Mouse (Mus musculus) intestine, embryonic 15.5 days (tissue): ENCODE measurements at regions not wholly inside any gene's neighbourhood (a gene's known extent, or its start where the extent isn't known, plus 50 kb on each side); places are given as distances from the start of the nearest gene placed in this dataset.
A peak's percentile ranks its signal among the peaks of the same experiment; 100 is the strongest.

Experiments used
- ATAC-seq: fragments of 200-750 bp; cut with Nextera tagmentation; 2 replicates; pipeline ENCODE4 v1.8.0; 2017; ENCODE audit warnings: moderate TSS enrichment, moderate library complexity
- H3K27ac ChIP-seq: fragments of 300-500 bp; sonication (generic); 2 replicates; pipeline ENCODE4 v1.5.1; 2015; ENCODE audit warnings: mild to moderate bottlenecking, inconsistent platforms
- H3K27me3 ChIP-seq: fragments of 300-500 bp; sonication (generic); replicated peaks from 2 replicates; pipeline ENCODE4 v1.6.1; 2015; ENCODE audit warnings: inconsistent platforms
- H3K36me3 ChIP-seq: fragments of 300-500 bp; sonication (generic); 2 replicates; pipeline ENCODE4 v1.6.1; 2015; ENCODE audit warnings: inconsistent platforms
- H3K4me1 ChIP-seq: fragments of 300-500 bp; sonication (generic); replicated peaks from 2 replicates; pipeline ENCODE4 v1.6.1; 2015; ENCODE audit warnings: inconsistent platforms
- H3K4me2 ChIP-seq: fragments of 300-500 bp; sonication (generic); replicated peaks from 2 replicates; pipeline ENCODE4 v1.6.1; 2015; ENCODE audit warnings: mild to moderate bottlenecking, inconsistent platforms
- H3K4me3 ChIP-seq: fragments of 300-500 bp; sonication (generic); replicated peaks from 2 replicates; pipeline ENCODE4 v1.5.1; 2015; ENCODE audit warnings: inconsistent platforms
- H3K9ac ChIP-seq: fragments of 300-500 bp; sonication (generic); 2 replicates; pipeline ENCODE4 v1.6.1; 2015; ENCODE audit warnings: inconsistent platforms
- H3K9me3 ChIP-seq: fragments of 300-500 bp; sonication (generic); 2 replicates; pipeline ENCODE4 v1.6.1; 2016; ENCODE audit warnings: inconsistent platforms
- WGBS: fragments of 180-500 bp; shearing (Covaris S2); methylation state at CpG from one replicate; pipeline ENCODE4 v1.1.7; 2015; 5-methylcytosine and 5-hydroxymethylcytosine counted together

- H3K36me3 ChIP-seq: no peaks in the 10 kb centered on the region
- no peak for ATAC-seq
- no peak overlapping the region for H3K4me3 ChIP-seq
- H3K4me1 ChIP-seq: no peaks in the 10 kb centered on the region
- no peaks in the 10 kb centered on the region for H3K9me3 ChIP-seq
- no peaks in the 10 kb centered on the region for H3K27me3 ChIP-seq
- WGBS: 75% methylated on average over 13 of the region's 13 CpGs
- no peak overlapping the region for H3K27ac ChIP-seq
- no peak overlapping the region for H3K9ac ChIP-seq
- no peak overlapping the region for H3K4me2 ChIP-seq
Measured at GRCm38 (mm10) chr16:87128230-87128629, 225.8 kb upstream of the N6amt1 start.

- no peak overlapping the region for H3K27ac ChIP-seq
- 61% methylated on average over 7 of the region's 7 CpGs for WGBS
- H3K9ac ChIP-seq: no peak overlapping the region
- no peak overlapping the region for H3K4me2 ChIP-seq
- no peaks in the 10 kb centered on the region for H3K27me3 ChIP-seq
- ATAC-seq: no peak
- H3K4me3 ChIP-seq: no peak overlapping the region
- no peaks in the 10 kb centered on the region for H3K4me1 ChIP-seq
- H3K36me3 ChIP-seq: no peaks in the 10 kb centered on the region
- no peaks in the 10 kb centered on the region for H3K9me3 ChIP-seq
Measured at GRCm38 (mm10) chr16:87124519-87124918, 229.5 kb upstream of the N6amt1 start.

DNA sequence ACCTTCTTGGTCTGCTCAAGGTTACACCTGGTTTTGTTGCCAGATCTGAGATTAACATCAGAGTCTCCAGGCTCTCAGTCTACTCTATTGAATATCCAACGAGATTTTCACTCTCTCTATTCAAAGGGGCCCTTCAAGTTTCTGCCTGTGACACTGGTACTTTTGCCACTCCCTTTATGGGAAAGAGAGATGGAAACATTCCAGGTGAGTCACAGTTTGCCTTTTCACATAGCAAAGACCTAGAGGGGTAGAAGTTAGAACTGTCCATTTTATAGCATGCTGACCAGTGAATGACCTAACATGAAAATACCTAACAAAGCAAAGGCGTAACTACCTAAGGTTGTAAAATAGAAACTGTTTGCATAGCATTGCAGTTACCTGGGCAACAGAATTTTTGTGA lies 250.4 kb upstream of the N6amt1 start:
- Histone ChIP-seq H3K9ac (no peak overlapping the region), H3K27ac (no peak overlapping the region), H3K4me3 (no peak overlapping the region), H3K4me1 (no peaks in the 10 kb centered on the region), H3K36me3 (no peaks in the 10 kb centered on the region), H3K9me3 (no peaks in the 10 kb centered on the region), H3K4me2 (no peak overlapping the region), H3K27me3 (no peaks in the 10 kb centered on the region)
- 56% methylated on average over 2 of the region's 2 CpGs for WGBS
- peak; percentile 23; the same call in 1 of the 2 replicates for ATAC-seq

DNA sequence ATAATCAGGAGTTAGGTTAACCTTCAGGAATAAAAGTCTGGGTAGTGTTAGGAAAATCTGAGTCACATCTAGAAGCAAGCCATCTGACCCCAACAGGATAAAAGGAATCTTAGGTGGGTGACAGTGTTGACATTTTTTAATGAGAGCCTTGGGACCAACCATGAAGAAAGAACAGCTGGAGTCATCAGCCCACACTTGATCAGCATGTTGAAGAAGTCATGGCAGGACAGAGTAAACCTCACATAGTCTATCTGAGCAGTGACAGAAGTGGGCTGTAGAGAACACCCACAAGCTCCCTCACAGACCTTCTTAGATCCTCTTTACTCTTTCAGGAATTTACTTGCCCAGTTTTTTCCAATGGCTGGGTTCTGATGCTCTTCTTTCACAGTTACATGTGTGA lies 251.9 kb upstream of the N6amt1 start:
- Histone ChIP-seq H3K9ac (no peak overlapping the region), H3K27me3 (no peaks in the 10 kb centered on the region), H3K4me1 (no peaks in the 10 kb centered on the region), H3K27ac (no peak overlapping the region), H3K4me3 (no peak overlapping the region), H3K36me3 (no peaks in the 10 kb centered on the region), H3K9me3 (no peaks in the 10 kb centered on the region), H3K4me2 (no peak overlapping the region)
- ATAC-seq: no peak

DNA sequence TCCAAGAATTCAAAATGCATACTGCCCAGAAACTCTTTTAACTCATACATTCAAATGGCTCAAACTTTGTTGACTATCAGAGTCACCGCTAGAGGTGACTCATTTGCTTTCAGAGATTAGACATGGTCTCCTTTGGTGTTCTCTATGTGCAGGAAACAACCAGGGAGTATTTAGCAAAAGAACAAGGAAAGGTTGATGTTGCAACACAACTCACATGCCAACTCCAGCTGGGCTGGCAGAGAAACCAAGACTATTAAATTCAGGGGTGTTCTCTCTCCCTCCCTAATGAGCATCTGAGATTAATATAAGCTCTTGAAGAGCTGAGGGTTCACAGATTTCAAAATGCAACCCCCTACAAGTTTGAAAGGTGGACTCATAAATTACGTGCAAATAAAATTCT lies 262.0 kb upstream of the N6amt1 start:
- H3K36me3 ChIP-seq: no peaks in the 10 kb centered on the region
- H3K4me3 ChIP-seq: no peak overlapping the region
- no peak overlapping the region for H3K9ac ChIP-seq
- WGBS: 88% methylated on average over 2 of the region's 2 CpGs
- no peak overlapping the region for H3K4me2 ChIP-seq
- no peaks in the 10 kb centered on the region for H3K4me1 ChIP-seq
- H3K9me3 ChIP-seq: no peaks in the 10 kb centered on the region
- H3K27me3 ChIP-seq: no peaks in the 10 kb centered on the region
- H3K27ac ChIP-seq: no peak overlapping the region
- no peak for ATAC-seq

DNA sequence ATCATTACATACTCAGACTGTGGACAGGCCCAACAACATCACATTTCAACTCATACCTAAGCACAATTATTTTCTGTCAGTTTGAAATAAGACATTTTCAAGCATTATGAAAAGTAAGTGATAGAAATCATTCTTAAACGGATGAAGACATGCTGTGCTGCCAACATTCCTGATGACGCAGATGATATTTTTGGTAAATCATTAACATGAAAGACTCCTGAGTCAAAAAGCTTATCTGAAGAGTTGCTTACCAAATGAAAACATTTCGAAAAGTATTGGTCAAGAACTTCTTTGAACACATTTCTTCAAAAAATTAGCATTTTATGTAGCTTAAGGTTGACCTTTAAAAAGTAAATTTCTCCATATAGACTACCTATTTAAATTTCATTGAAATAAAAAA lies 264.7 kb upstream of the N6amt1 start:
- ATAC-seq: no peak
- Histone ChIP-seq H3K4me3 (no peak overlapping the region), H3K9me3 (no peaks in the 10 kb centered on the region), H3K4me2 (no peak overlapping the region), H3K27ac (no peak overlapping the region), H3K4me1 (no peaks in the 10 kb centered on the region), H3K36me3 (no peaks in the 10 kb centered on the region), H3K9ac (no peak overlapping the region), H3K27me3 (no peaks in the 10 kb centered on the region)
- 57% methylated on average over 3 of the region's 3 CpGs for WGBS

GRCm38 (mm10) chr16:87083505-87083904 lies 270.5 kb upstream of the N6amt1 start:
- Histone ChIP-seq H3K36me3 (no peaks in the 10 kb centered on the region), H3K9ac (no peak overlapping the region), H3K9me3 (no peaks in the 10 kb centered on the region), H3K27me3 (no peaks in the 10 kb centered on the region), H3K27ac (no peak overlapping the region), H3K4me2 (no peak overlapping the region), H3K4me1 (no peaks in the 10 kb centered on the region), H3K4me3 (no peak overlapping the region)
- 27% methylated on average over 2 of the region's 2 CpGs for WGBS
- peak; percentile 66; the same call in 1 of the 2 replicates for ATAC-seq

DNA sequence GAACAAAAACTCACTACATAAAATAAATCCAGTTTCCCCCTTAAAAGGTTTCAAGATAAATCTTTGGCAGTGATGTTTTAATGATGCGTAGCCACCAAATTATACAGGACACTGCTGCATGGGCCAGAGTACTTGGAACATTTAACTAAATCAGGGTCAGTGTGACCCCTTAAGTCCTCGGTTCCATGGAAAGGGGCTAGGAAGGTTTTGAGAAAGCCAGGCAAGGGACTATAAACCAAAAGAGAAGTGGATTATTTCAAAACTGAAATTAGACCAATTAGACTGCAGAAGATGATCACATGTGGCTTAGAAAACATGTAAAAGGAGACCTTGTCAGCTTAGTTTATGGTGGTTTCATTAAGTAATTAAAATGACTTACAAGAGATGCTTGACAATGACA lies 276.6 kb upstream of the N6amt1 start:
- H3K4me1 ChIP-seq: no peaks in the 10 kb centered on the region

DNA sequence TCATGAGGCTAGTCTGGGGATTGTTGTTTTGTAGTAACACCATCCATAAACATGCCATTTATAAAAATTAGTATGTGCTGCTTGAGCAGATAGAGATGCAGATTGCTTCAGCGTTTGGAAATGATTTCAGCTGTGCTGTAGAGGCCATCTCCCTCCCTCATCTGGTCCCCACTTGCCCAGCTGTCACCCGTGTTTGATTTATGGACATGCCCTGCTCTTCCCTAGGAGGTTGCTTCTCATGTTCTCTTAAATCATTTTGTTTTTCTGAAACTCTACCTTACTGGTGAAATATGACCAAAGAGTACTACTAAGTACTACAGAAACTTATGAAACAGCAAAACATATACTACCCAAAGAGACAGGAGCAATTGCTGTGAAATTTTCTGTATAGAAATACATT lies 284.7 kb upstream of the N6amt1 start:
- Histone ChIP-seq H3K9me3 (no peaks in the 10 kb centered on the region), H3K4me2 (no peak overlapping the region), H3K27me3 (no peaks in the 10 kb centered on the region), H3K9ac (no peak overlapping the region), H3K36me3 (no peaks in the 10 kb centered on the region), H3K4me1 (no peaks in the 10 kb centered on the region), H3K27ac (no peak overlapping the region), H3K4me3 (no peak overlapping the region)
- no peak for ATAC-seq
- WGBS: 62% methylated on average over 2 of the region's 2 CpGs

More for the DNA sequence above, 276.6 kb upstream of the N6amt1 start:
- Histone ChIP-seq H3K4me3 (no peak overlapping the region), H3K27ac (no peak overlapping the region), H3K4me2 (no peak overlapping the region), H3K9me3 (no peaks in the 10 kb centered on the region), H3K27me3 (no peaks in the 10 kb centered on the region), H3K36me3 (no peaks in the 10 kb centered on the region), H3K9ac (no peak overlapping the region)
- no peak for ATAC-seq
- 84% methylated on average over 2 of the region's 2 CpGs for WGBS

DNA sequence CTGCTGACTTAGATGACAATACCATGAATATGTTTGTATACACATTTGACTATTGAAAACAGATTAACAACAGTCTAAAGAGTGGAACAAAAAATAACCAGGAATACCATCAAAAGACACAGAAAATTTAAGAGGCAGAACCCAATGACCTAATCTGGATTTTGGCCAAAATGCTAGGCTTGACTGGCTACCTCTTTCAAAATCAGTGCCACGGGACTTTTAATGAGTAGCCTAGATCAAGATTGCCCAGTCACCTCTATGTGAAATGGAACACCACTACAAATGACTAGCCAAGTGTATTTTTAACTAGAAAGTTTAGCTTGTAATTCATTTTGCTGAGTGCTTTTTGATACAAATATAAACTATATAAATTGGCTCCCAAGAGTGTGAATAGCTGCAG lies 286.0 kb upstream of the N6amt1 start:
- Histone ChIP-seq H3K27me3 (no peaks in the 10 kb centered on the region), H3K9me3 (no peaks in the 10 kb centered on the region), H3K4me2 (no peak overlapping the region), H3K9ac (no peak overlapping the region), H3K27ac (no peak overlapping the region), H3K36me3 (no peaks in the 10 kb centered on the region), H3K4me1 (no peaks in the 10 kb centered on the region), H3K4me3 (no peak overlapping the region)
- WGBS: 71% methylated on average over 1 of the region's 1 CpGs
- ATAC-seq: no peak

- H3K4me2 ChIP-seq: no peak overlapping the region
- no peaks in the 10 kb centered on the region for H3K9me3 ChIP-seq
- no peak for ATAC-seq
- no peaks in the 10 kb centered on the region for H3K4me1 ChIP-seq
- H3K27ac ChIP-seq: no peak overlapping the region
- WGBS: 83% methylated on average over 5 of the region's 5 CpGs
- no peaks in the 10 kb centered on the region for H3K27me3 ChIP-seq
- H3K36me3 ChIP-seq: no peaks in the 10 kb centered on the region
- no peak overlapping the region for H3K4me3 ChIP-seq
- no peak overlapping the region for H3K9ac ChIP-seq
Measured at GRCm38 (mm10) chr16:87067523-87067922, 286.5 kb upstream of the N6amt1 start.

GRCm38 (mm10) chr16:87060473-87060872 lies 293.5 kb upstream of the N6amt1 start:
- Histone ChIP-seq H3K9me3 (no peaks in the 10 kb centered on the region), H3K27me3 (no peaks in the 10 kb centered on the region), H3K36me3 (no peaks in the 10 kb centered on the region), H3K4me3 (no peak overlapping the region), H3K4me2 (no peak overlapping the region), H3K27ac (no peak overlapping the region), H3K4me1 (no peaks in the 10 kb centered on the region), H3K9ac (no peak overlapping the region)
- 85% methylated on average over 8 of the region's 8 CpGs for WGBS
- no peak for ATAC-seq

DNA sequence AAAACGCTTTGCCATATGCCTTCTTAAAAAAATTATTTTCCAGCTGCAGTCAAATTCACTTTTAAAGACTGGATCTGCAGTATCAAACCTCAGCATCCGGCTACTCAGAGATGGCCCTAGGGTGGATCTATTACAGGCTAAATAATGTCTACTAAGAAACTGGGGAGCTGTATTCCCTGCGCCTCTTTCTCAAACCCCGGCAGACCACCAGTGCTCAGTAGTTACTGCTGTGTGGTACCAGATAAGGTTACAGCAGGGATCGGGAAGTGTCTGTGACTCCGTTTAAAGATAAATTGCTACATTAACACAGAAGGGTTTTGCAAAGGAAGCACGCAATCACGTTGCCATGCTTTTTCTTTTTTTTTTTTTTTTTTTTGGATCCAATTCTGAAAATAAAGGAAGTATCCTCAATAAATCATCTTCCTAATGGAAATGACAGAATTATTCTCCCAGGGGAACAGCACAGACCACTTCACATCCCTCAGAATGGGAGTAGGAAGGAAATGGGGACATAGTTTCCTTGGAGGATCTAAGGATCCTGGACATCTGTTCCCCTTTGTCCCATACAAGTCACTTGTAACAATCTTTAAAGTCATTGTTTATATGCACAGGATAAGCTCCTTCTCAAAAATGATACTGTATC lies 304.1 kb upstream of the N6amt1 start:
- Histone ChIP-seq H3K4me2 (no peak overlapping the region), H3K36me3 (no peaks in the 10 kb centered on the region), H3K27ac (no peak overlapping the region), H3K9ac (no peak overlapping the region), H3K4me1 (no peaks in the 10 kb centered on the region), H3K9me3 (no peaks in the 10 kb centered on the region), H3K4me3 (no peak overlapping the region), H3K27me3 (no peaks in the 10 kb centered on the region)
- ATAC-seq: no peak
- WGBS: 53% methylated on average over 8 of the region's 8 CpGs
